Comparison of ENCODE assay signal across 8 mouse cellular contexts in genomic region chr10:84441434-84441785, GRCm38 (mm10). TPM values are rescaled to one million over a fixed set of nuclear protein-coding genes. Genes with fewer than 3 reads are reported as not detected.
DNase-seq lines count a peak whose midpoint lies in the region; ATAC-seq and TF ChIP-seq lines count a peak whose summit lies in the region.

No protein-coding gene starts in this region.

- H3K27ac ChIP-seq in heart, embryonic 10.5 days = peak overlapping the region; percentile 100
- no peak overlapping the region for H3K27ac ChIP-seq in ES-E14 (ENCODE audit: insufficient read depth, low read depth, low read length, poor library complexity, severe bottlenecking)
- H3K27ac ChIP-seq in hindbrain, embryonic 10.5 days = peak overlapping the region; percentile 100
- H3K27ac ChIP-seq in liver, postnatal 0 days (ENCODE audit: low read depth) = peak overlapping the region; percentile 94

- peak overlapping the region; percentile 68 for H3K9ac ChIP-seq in ES-E14 (ENCODE audit: insufficient read depth, low read depth, low read length, poor library complexity, severe bottlenecking)
- H3K9ac ChIP-seq in liver, postnatal 0 days (replicated peaks) = peak overlapping the region; percentile 90

- TF ChIP-seq CTCF in liver, postnatal 0 days (IDR thresholded peaks at IDR 0.05; ENCODE audit: low read depth) = no peak

- no peak for TF ChIP-seq EP300 in liver, postnatal 0 days (IDR thresholded peaks at IDR 0.05; ENCODE audit: low read depth)

- no peak for ATAC-seq in liver, postnatal 0 days

- no peaks in the 10 kb centered on the region for H3K9me3 ChIP-seq in heart, embryonic 10.5 days
- H3K9me3 ChIP-seq in ES-E14 (ENCODE audit: control insufficient read depth, insufficient read depth, low read depth, low read length) = no peaks in the 10 kb centered on the region
- no peaks in the 10 kb centered on the region for H3K9me3 ChIP-seq in hindbrain, embryonic 10.5 days
- H3K9me3 ChIP-seq in liver, postnatal 0 days (ENCODE audit: low read length) = no peaks in the 10 kb centered on the region

- peak overlapping the region; percentile 89 for H3K4me2 ChIP-seq in liver, postnatal 0 days (ENCODE audit: low read depth, low read length)

- in situ Hi-C loops in ES-E14 (cut with MboI; ENCODE audit: low sequenced_read_pairs in 2 of 2, unreplicated experiment in 2 of 2) = no loop called here

- peak overlapping the region; percentile 77 for H3K4me3 ChIP-seq in heart, embryonic 10.5 days
- H3K4me3 ChIP-seq in ES-E14 (ENCODE audit: insufficient read depth in 1 of 2, low read depth in 1 of 2, low read length in 2 of 2, poor library complexity in 1 of 2, severe bottlenecking in 1 of 2) = peak overlapping the region; percentile 73 to 93
- H3K4me3 ChIP-seq in hindbrain, embryonic 10.5 days = peak overlapping the region; percentile 95
- H3K4me3 ChIP-seq in liver, postnatal 0 days (ENCODE audit: low read depth, low read length) = peak overlapping the region; percentile 66

- WGBS in heart, embryonic 10.5 days = 3% methylated on average over 7 of the region's 7 CpGs
- WGBS in hindbrain, embryonic 10.5 days = 0% methylated on average over 7 of the region's 7 CpGs
- 11% methylated on average over 7 of the region's 7 CpGs for WGBS in liver, postnatal 0 days (ENCODE audit: insufficient replicate concordance)

- no peaks in the 10 kb centered on the region for H3K27me3 ChIP-seq in heart, embryonic 10.5 days (ENCODE audit: insufficient read depth, poor library complexity, severe bottlenecking)
- no peaks in the 10 kb centered on the region for H3K27me3 ChIP-seq in hindbrain, embryonic 10.5 days (ENCODE audit: insufficient read depth, poor library complexity, severe bottlenecking)
- H3K27me3 ChIP-seq in liver, postnatal 0 days (ENCODE audit: insufficient read depth, low read length) = peaks cover 24% of the 10 kb centered on the region

- DNase-seq in heart, embryonic 10.5 days (ENCODE audit: low spot score) = no peak
- DNase-seq in heart, postnatal 4 days = no peak
- DNase-seq in ES-E14 (ENCODE audit: low read depth, low spot score) = no peak
- peak; percentile 66 for DNase-seq in hindbrain, embryonic 10.5 days (ENCODE audit: low spot score)
- no peak for DNase-seq in liver, postnatal 0 days
- no peak for DNase-seq in MN1 (ENCODE audit: low spot score)
- no peak for DNase-seq in adrenal gland, adult 2 months
- DNase-seq in testis, postnatal 10 days (ENCODE audit: low spot score) = no peak

- H3K36me3 ChIP-seq in heart, embryonic 10.5 days = no peaks in the 10 kb centered on the region
- H3K36me3 ChIP-seq in ES-E14 (ENCODE audit: control insufficient read depth, insufficient read depth, low read length, poor library complexity, severe bottlenecking) = no peaks in the 10 kb centered on the region
- 0 out of 2 replicates have a peak, but pooled peaks cover 4% of the 10 kb centered on the region for H3K36me3 ChIP-seq in hindbrain, embryonic 10.5 days
- H3K36me3 ChIP-seq in liver, postnatal 0 days (replicated peaks; ENCODE audit: insufficient read depth, low read length) = no peaks in the 10 kb centered on the region

- peaks cover 53% of the 10 kb centered on the region for H3K4me1 ChIP-seq in heart, embryonic 10.5 days
- H3K4me1 ChIP-seq in ES-E14 (ENCODE audit: control insufficient read depth in 2 of 2, insufficient read depth in 2 of 2, low read length in 2 of 2, poor library complexity in 1 of 2) = peaks cover 5 to 7% of the 10 kb centered on the region in 2 experiments; a peak in 3 of 4 replicates
- H3K4me1 ChIP-seq in hindbrain, embryonic 10.5 days (replicated peaks) = peaks cover 96% of the 10 kb centered on the region
- peaks cover 6% of the 10 kb centered on the region for H3K4me1 ChIP-seq in liver, postnatal 0 days (ENCODE audit: insufficient read depth)

TF ChIP-seq in ES-E14, 5 proteins besides CTCF, POLR2A, EP300 and RAD21:
- TF ChIP-seq MAFK (IDR thresholded peaks at IDR 0.05; ENCODE audit: insufficient read depth, low read depth, low read length) = no peak
- no peak for TF ChIP-seq CHD2 (IDR thresholded peaks at IDR 0.05; ENCODE audit: low read depth, low read length)
- no peak for TF ChIP-seq ZNF384 (IDR thresholded peaks at IDR 0.05; ENCODE audit: low read depth, low read length)
- no peak for TF ChIP-seq HCFC1 (IDR thresholded peaks at IDR 0.05; ENCODE audit: borderline replicate concordance, insufficient read depth, low read length)

RNA-seq across cellular contexts. Expression of gene Nuak1, which starts 1.0 kb away (rescaled TPM):
- 1.8 and 1.9 TPM in 2 replicates for polyA plus RNA-seq in heart, embryonic 10.5 days (2016; fragmentation: Nextera tagmentation; extraction: Ambion mirVana)
- 10 to 100 TPM; 39.5 to 45.8 TPM for total RNA-seq in heart, postnatal 4 days (2021)
- 8.5 and 15.1 TPM in 2 replicates for total RNA-seq in ES-E14 (2012; rRNA removed)
- polyA plus RNA-seq in hindbrain, embryonic 10.5 days (2016; fragmentation: Nextera tagmentation; extraction: Ambion mirVana) = 3.1 and 3.7 TPM in 2 replicates
- 0.13 and 0.20 TPM in 2 replicates for polyA plus RNA-seq in liver, postnatal 0 days (2015; fragmentation: Nextera tagmentation; extraction: Ambion mirVana)
- total RNA-seq in adrenal gland, adult 2 months (2021) = 10 to 100 TPM in 1 of 2 experiments, 1 to 10 TPM in 1; 6.6 to 12.2 TPM
- 4.4 and 4.7 TPM in 2 replicates for polyA plus RNA-seq in adrenal gland, adult 2 months (2012; rRNA removed)
